In the genomic region with DNA sequence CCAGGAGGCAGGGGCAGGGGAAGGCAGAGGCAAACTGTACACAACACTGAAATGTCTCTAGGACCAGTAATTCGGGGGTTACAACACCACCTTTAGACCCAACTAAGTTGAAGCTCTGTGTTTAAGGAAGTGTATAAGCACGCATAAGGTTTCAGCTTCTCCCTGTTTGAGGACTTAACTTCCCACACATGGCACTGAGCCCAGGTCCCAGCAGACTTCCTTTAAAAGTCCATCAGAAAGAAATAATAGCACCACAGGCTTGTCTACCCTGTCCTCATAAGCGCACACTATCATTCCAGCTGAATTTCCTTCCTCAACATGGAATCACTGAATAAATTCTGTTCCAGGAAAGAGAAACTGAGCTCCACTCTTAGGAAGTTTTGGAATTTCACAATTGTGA, we compare ENCODE assay signal across 32 mouse cellular contexts.
DNase-seq lines count a peak whose midpoint lies in the region; ATAC-seq and TF ChIP-seq lines count a peak whose summit lies in the region.
"Had no signal": no experiment of that assay in that cellular context is flagged by ENCODE, and none has a peak within 500 bp of the region (broad histone marks: within the 10 kb centered on the region; RNA-seq: fewer than 3 reads in every experiment).

No protein-coding gene starts in this region.

- ATAC-seq in kidney, postnatal 0 days (replicated peaks; ENCODE audit: low FRiP score, low read depth), result no peak
- ATAC-seq: forebrain, embryonic 16.5 days; intestine, embryonic 16.5 days; midbrain, embryonic 13.5 days had no signal

- no peaks in the 10 kb centered on the region for H3K36me3 ChIP-seq in kidney, postnatal 0 days (ENCODE audit: insufficient read depth, low read length)
- H3K36me3 ChIP-seq: embryonic facial prominence, embryonic 13.5 days; hindbrain, embryonic 13.5 days; limb, embryonic 10.5 days; limb, embryonic 15.5 days; liver, embryonic 13.5 days; lung, embryonic 15.5 days; midbrain, embryonic 13.5 days; neural tube, embryonic 13.5 days had no signal

- DNase-seq in adrenal gland, postnatal 10 days, result peak; percentile 2
- DNase-seq in adrenal gland, adult 2 months, result no peak
- DNase-seq in kidney, postnatal 0 days (ENCODE audit: low spot score), result peak; percentile 40
- DNase-seq in kidney, adult 9 months, result no peak
- no peak for DNase-seq in left cerebral cortex, adult 2 months (ENCODE audit: extremely low spot score in 1 of 2, low spot score in 2 of 2)
- DNase-seq in left cerebral cortex, postnatal 14 days (ENCODE audit: low spot score in 2 of 2), result no peak
- peak; percentile 23 for DNase-seq in right cerebral cortex, adult 18-20 months
- DNase-seq in right cerebral cortex, postnatal 25 days, result no peak
- DNase-seq: adrenal gland, postnatal 14 days; cerebellum, adult 11-12 months; cerebellum, adult 9-11 months; embryo, embryonic 11 days; gastrocnemius, adult 2 months; gastrocnemius, postnatal 36 days; heart, postnatal 36 days; kidney, adult 8-10 months; liver, embryonic 13.5 days; retina, postnatal 1 day; thymus, adult 2 months; thymus, postnatal 36 days had no signal

- H3K4me3 ChIP-seq in kidney, postnatal 0 days (replicated peaks; ENCODE audit: low read depth, low read length), result no peak overlapping the region
- H3K4me3 ChIP-seq in left cerebral cortex, adult 2 months, result no peak overlapping the region
- H3K4me3 ChIP-seq: embryonic facial prominence, embryonic 13.5 days; erythroblast, embryonic 14.5 days; gastrocnemius, adult 2 months; hindbrain, embryonic 13.5 days; limb, embryonic 10.5 days; limb, embryonic 15.5 days; liver, embryonic 13.5 days; lung, embryonic 15.5 days; midbrain, embryonic 13.5 days; neural tube, embryonic 13.5 days had no signal

- H3K27ac ChIP-seq in kidney, postnatal 0 days, result no peak overlapping the region
- peak overlapping the region; percentile 11; the same call in 1 of the 2 replicates for H3K27ac ChIP-seq in left cerebral cortex, adult 2 months
- H3K27ac ChIP-seq: embryonic facial prominence, embryonic 13.5 days; gastrocnemius, adult 2 months; hindbrain, embryonic 13.5 days; limb, embryonic 10.5 days; limb, embryonic 15.5 days; liver, embryonic 13.5 days; lung, embryonic 15.5 days; macrophage; midbrain, embryonic 13.5 days; neural tube, embryonic 13.5 days had no signal

- no peak overlapping the region for H3K4me2 ChIP-seq in kidney, postnatal 0 days (ENCODE audit: low read length)
- H3K4me2 ChIP-seq: embryonic facial prominence, embryonic 13.5 days; hindbrain, embryonic 13.5 days; limb, embryonic 15.5 days; liver, embryonic 13.5 days; lung, embryonic 15.5 days; midbrain, embryonic 13.5 days; neural tube, embryonic 13.5 days had no signal

- 53% methylated on average over 3 of the region's 3 CpGs for WGBS in kidney, postnatal 0 days

- no peaks in the 10 kb centered on the region for H3K9me3 ChIP-seq in kidney, postnatal 0 days (replicated peaks; ENCODE audit: low read length)
- H3K9me3 ChIP-seq: embryonic facial prominence, embryonic 13.5 days; hindbrain, embryonic 13.5 days; limb, embryonic 10.5 days; limb, embryonic 15.5 days; liver, embryonic 13.5 days; lung, embryonic 15.5 days; midbrain, embryonic 13.5 days; neural tube, embryonic 13.5 days had no signal

- no peaks in the 10 kb centered on the region for H3K4me1 ChIP-seq in kidney, postnatal 0 days (replicated peaks; ENCODE audit: insufficient read depth, low read length)
- H3K4me1 ChIP-seq: embryonic facial prominence, embryonic 13.5 days; hindbrain, embryonic 13.5 days; limb, embryonic 15.5 days; liver, embryonic 13.5 days; lung, embryonic 15.5 days; neural tube, embryonic 13.5 days had no signal

- TF ChIP-seq CTCF in kidney, postnatal 0 days (IDR thresholded peaks at IDR 0.05; ENCODE audit: low read depth), result no peak
- no peak for TF ChIP-seq CTCF in left cerebral cortex, adult 2 months (IDR thresholded peaks at IDR 0.05)

- no peak overlapping the region for H3K9ac ChIP-seq in kidney, postnatal 0 days (ENCODE audit: low read depth, low read length)
- H3K9ac ChIP-seq: embryonic facial prominence, embryonic 13.5 days; hindbrain, embryonic 13.5 days; limb, embryonic 15.5 days; liver, embryonic 13.5 days; lung, embryonic 15.5 days; midbrain, embryonic 13.5 days; neural tube, embryonic 13.5 days had no signal

- intact Hi-C loops in left cerebral cortex, adult 2 months (cut with DNase I), result no loop called here
- intact Hi-C loops in left cerebral cortex, postnatal 14 days (cut with DNase I), result no loop called here

- H3K27me3 ChIP-seq in kidney, postnatal 0 days (ENCODE audit: insufficient read depth, low read length), result no peaks in the 10 kb centered on the region
- H3K27me3 ChIP-seq: CH12.LX; embryonic facial prominence, embryonic 13.5 days; hindbrain, embryonic 13.5 days; limb, embryonic 15.5 days; liver, embryonic 13.5 days; lung, embryonic 15.5 days; midbrain, embryonic 13.5 days; neural tube, embryonic 13.5 days had no signal

Comparison
In these comparisons a context has a peak if more than half of its experiments do, and no peak if none do; other contexts are left out.
1. DNase-seq: peak in adrenal gland, postnatal 10 days (single experiment), kidney, postnatal 0 days (single experiment) and right cerebral cortex, adult 18-20 months (single experiment); none in adrenal gland, adult 2 months (single experiment), kidney, adult 9 months (single experiment), left cerebral cortex, adult 2 months (0 of 2), left cerebral cortex, postnatal 14 days (0 of 2) and right cerebral cortex, postnatal 25 days (single experiment).